Mouse (Mus musculus): ENCODE measurements around the gene Rarres1.

The Rarres1 gene

GRCm38 (mm10) chr3:67515274-67515801 is at the start of gene Rarres1:
TSS of gene Rarres1 (minus strand) at chr3:67515523.
- no peak for DNase-seq (ENCODE audit: low spot score)

GRCm38 (mm10) chr3:67564731-67565357 is 49.5 kb upstream of the Rarres1 start:
- DNase-seq (ENCODE audit: low spot score): no peak

GRCm38 (mm10) chr3:67557718-67558354 is 42.5 kb upstream of the Rarres1 start:
- DNase-seq (ENCODE audit: low spot score): no peak

- DNase-seq (ENCODE audit: low spot score): no peak
These were observed 41.9 kb upstream of the Rarres1 start for GRCm38 (mm10) chr3:67557200-67557651.

GRCm38 (mm10) chr3:67555211-67555610 is 39.9 kb upstream of the Rarres1 start:
- no peak for DNase-seq (ENCODE audit: low spot score)

GRCm38 (mm10) chr3:67553927-67554448 is 38.7 kb upstream of the Rarres1 start:
- DNase-seq (ENCODE audit: low spot score): no peak

- DNase-seq (ENCODE audit: low spot score): no peak
These were observed 38.0 kb upstream of the Rarres1 start for GRCm38 (mm10) chr3:67553281-67553680.

GRCm38 (mm10) chr3:67551193-67551592 is 35.9 kb upstream of the Rarres1 start:
- DNase-seq (ENCODE audit: low spot score): no peak

- DNase-seq (ENCODE audit: low spot score): no peak
These were observed 28.3 kb upstream of the Rarres1 start for GRCm38 (mm10) chr3:67543630-67544029.

GRCm38 (mm10) chr3:67524768-67525167 is 9.4 kb upstream of the Rarres1 start:
- DNase-seq (ENCODE audit: low spot score): no peak

- DNase-seq (ENCODE audit: low spot score): no peak
These were observed 7.4 kb upstream of the Rarres1 start for GRCm38 (mm10) chr3:67522709-67523108.

GRCm38 (mm10) chr3:67520568-67521143 is 5.3 kb upstream of the Rarres1 start:
- DNase-seq (ENCODE audit: low spot score): no peak

GRCm38 (mm10) chr3:67514801-67515273 is 486 bp downstream of the Rarres1 start:
- no peak for DNase-seq (ENCODE audit: low spot score)

GRCm38 (mm10) chr3:67512807-67513206 is 2.5 kb downstream of the Rarres1 start:
- peak; percentile 12 for DNase-seq (ENCODE audit: low spot score)

GRCm38 (mm10) chr3:67508216-67508892 is 7.0 kb downstream of the Rarres1 start:
- no peak for DNase-seq (ENCODE audit: low spot score)

GRCm38 (mm10) chr3:67505286-67505685 is 10.0 kb downstream of the Rarres1 start:
- no peak for DNase-seq (ENCODE audit: low spot score)

GRCm38 (mm10) chr3:67503878-67504277 is 11.4 kb downstream of the Rarres1 start:
- no peak for DNase-seq (ENCODE audit: low spot score)

GRCm38 (mm10) chr3:67499406-67499791 is 15.9 kb downstream of the Rarres1 start:
- no peak for DNase-seq (ENCODE audit: low spot score)

- no peak for DNase-seq (ENCODE audit: low spot score)
These were observed 16.4 kb downstream of the Rarres1 start for GRCm38 (mm10) chr3:67498773-67499405.

GRCm38 (mm10) chr3:67497998-67498397 is 17.3 kb downstream of the Rarres1 start:
- no peak for DNase-seq (ENCODE audit: low spot score)

- DNase-seq (ENCODE audit: low spot score): no peak
These were observed 19.0 kb downstream of the Rarres1 start for GRCm38 (mm10) chr3:67496310-67496709.

GRCm38 (mm10) chr3:67493132-67493531 is 22.2 kb downstream of the Rarres1 start:
- no peak for DNase-seq (ENCODE audit: low spot score)
